Mouse (Mus musculus): ENCODE results near the gene Mfap5. TPM values are rescaled to one million over a fixed set of nuclear protein-coding genes. Genes with fewer than 3 reads are reported as not detected.
"Not testable (repeated sequence)": the region's sequence is repeated elsewhere in the genome, so short reads cannot be mapped to it uniquely, and the experiment has no call there.

Gene Mfap5
- polyA plus RNA-seq, 1 experiment from 2014 or later: 3.1 TPM

DNA sequence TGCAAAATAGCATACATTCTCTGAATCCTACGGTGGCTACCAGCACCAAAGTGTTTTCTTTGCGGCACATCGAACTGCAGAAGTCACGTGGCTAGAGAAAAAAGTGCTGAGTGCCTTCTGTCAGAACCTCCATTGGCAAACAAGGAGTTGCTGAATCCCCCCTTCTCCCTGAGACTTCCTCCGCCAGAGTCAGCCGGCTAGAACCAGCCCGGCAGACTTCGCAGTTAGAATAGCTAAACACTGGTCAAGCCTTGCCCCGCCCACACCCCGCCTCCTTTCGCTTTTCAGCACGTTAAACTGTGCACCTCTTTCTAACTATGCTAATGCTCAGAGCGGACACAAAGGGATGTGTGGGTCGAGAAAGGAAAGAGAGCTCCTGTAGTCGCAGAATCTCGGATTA is 14.1 kb upstream of the Mfap5 start:
- peak overlapping the region; percentile 33 for H3K4me3 ChIP-seq
- H3K4me1 ChIP-seq: peaks cover 36% of the 10 kb centered on the region
- peak; percentile 85 for ATAC-seq (ENCODE audit: insufficient number of reproducible peaks, insufficient read depth, low FRiP score, low TSS enrichment)
- H3K27ac ChIP-seq: peak overlapping the region; percentile 94
- 0% methylated on average over 16 of the region's 16 CpGs for WGBS
- no peaks in the 10 kb centered on the region for H3K9me3 ChIP-seq
- no peaks in the 10 kb centered on the region for H3K36me3 ChIP-seq
- H3K4me2 ChIP-seq (replicated peaks): peak overlapping the region; percentile 57
- no peaks in the 10 kb centered on the region for H3K27me3 ChIP-seq
- H3K9ac ChIP-seq: peak overlapping the region; percentile 39; the same call in 1 of the 2 replicates

DNA sequence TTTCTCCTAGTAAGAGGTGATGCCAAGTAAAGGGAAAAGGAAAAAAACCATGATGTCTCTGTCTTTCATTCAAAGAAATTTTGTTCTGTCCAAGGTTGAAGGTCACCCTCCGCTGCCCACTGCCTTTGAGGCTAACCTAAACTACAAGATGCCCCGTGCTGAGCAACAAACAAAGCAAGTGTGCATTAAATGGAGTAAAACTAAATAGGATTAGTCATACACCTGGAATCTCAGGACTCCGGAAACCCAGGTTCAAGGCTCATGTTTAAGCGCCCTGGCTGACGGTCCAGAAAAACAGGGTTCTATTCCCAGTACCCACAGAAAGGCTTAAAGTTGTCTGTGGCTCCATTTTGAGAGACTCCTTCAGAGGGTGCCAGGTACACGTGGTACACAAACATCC is 13.2 kb upstream of the Mfap5 start:
- Histone ChIP-seq H3K9me3 (no peaks in the 10 kb centered on the region), H3K4me3 (no peak overlapping the region), H3K36me3 (no peaks in the 10 kb centered on the region), H3K4me1 (peaks cover 36% of the 10 kb centered on the region), H3K4me2 (replicated peaks) (peak overlapping the region; percentile 57), H3K9ac (0 out of 2 replicates have a peak overlapping the region, but pooled peaks have one; percentile 39), H3K27me3 (no peaks in the 10 kb centered on the region), H3K27ac (peak overlapping the region; percentile 94; the same call in 1 of the 2 replicates)
- WGBS: 16% methylated on average over 6 of the region's 6 CpGs
- no peak for ATAC-seq (ENCODE audit: insufficient number of reproducible peaks, insufficient read depth, low FRiP score, low TSS enrichment)

DNA sequence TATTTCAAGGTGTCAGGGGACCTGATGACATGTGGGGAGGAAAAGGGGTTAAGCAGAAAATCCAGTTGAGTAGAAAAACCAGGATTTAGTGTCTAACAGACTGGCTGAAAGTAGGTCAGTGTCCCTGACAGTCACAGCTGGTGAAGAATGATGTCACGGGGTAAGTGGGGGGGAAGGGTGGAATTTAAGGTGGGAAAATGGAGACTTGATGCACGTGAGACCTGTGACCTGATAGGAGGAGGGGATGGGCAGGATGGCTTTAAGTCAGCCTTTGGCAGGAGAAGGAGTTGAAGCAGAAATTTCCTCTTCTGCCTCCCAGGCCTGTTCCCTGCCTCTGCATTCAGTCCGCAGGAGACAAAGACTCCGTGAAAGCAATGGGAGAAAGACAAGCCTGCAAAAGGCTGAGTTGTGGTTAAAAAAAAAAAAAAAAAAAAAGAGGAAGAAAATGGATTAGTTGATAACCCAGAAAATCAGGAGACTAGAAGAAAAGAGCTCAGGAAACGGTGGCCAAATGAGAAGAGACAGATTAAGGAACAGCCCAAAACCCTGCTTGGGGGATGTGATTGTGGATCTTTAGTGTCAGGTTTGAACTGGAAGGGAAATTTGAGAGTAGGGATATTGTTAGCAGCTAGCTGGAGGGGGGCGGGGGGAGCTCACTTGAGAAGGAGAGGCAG is 11.7 kb upstream of the Mfap5 start:
- H3K4me3 ChIP-seq: no peak overlapping the region
- H3K4me2 ChIP-seq (replicated peaks): no peak overlapping the region
- H3K27ac ChIP-seq: peak overlapping the region; percentile 84; the same call in 1 of the 2 replicates
- H3K9ac ChIP-seq: no peak overlapping the region
- H3K4me1 ChIP-seq: peaks cover 36% of the 10 kb centered on the region
- H3K27me3 ChIP-seq: no peaks in the 10 kb centered on the region
- H3K36me3 ChIP-seq: no peaks in the 10 kb centered on the region
- ATAC-seq (ENCODE audit: insufficient number of reproducible peaks, insufficient read depth, low FRiP score, low TSS enrichment): no peak
- H3K9me3 ChIP-seq: no peaks in the 10 kb centered on the region
- WGBS: 24% methylated on average over 6 of the region's 6 CpGs

DNA sequence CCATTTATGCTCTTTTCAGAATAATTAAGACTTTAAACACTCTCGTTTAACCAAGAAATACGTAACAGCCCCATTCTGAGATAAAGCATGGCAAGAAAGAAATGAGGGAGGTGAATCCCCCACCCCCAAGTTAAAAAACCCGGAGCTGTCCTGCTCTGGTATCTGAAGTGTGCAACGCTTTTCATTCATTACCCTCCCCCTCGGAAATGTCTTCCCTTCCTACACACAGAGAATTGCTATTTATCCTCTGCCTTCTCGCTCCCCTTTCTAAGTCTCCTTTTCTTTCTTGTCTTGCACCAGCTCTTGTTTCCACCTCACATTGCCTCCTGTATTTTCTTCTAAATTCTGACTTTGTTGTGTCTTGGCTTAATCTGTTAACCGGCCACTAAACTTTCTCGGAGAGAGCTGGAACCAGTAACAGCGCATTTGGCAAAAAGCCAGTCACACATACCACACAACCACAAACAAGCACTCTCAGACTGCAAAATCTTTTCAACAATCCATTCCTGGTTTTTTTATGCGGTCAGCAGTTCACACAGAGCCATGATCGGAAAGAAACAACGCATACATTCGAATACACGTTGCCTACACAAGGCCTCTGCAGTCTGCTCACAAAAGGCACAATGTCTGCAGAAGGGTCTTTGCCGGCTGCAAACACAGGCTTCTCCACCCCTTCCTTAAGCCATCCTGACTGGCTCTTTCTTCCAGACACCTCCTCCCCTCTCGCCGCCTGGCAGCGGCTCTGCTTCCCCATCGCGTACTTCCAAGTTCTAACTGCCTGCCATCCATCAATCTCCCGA is 10.4 kb upstream of the Mfap5 start:
- H3K9me3 ChIP-seq: no peaks in the 10 kb centered on the region
- 0 out of 2 replicates have a peak overlapping the region, but pooled peaks have one; percentile 10 for H3K9ac ChIP-seq
- H3K27me3 ChIP-seq: no peaks in the 10 kb centered on the region
- H3K4me3 ChIP-seq: no peak overlapping the region
- 6% methylated on average over 21 of the region's 21 CpGs for WGBS
- peak; percentile 62 for ATAC-seq (ENCODE audit: insufficient number of reproducible peaks, insufficient read depth, low FRiP score, low TSS enrichment)
- H3K4me2 ChIP-seq (replicated peaks): peak overlapping the region; percentile 40
- peak overlapping the region; percentile 84 for H3K27ac ChIP-seq
- H3K36me3 ChIP-seq: no peaks in the 10 kb centered on the region
- H3K4me1 ChIP-seq: peaks cover 36% of the 10 kb centered on the region

DNA sequence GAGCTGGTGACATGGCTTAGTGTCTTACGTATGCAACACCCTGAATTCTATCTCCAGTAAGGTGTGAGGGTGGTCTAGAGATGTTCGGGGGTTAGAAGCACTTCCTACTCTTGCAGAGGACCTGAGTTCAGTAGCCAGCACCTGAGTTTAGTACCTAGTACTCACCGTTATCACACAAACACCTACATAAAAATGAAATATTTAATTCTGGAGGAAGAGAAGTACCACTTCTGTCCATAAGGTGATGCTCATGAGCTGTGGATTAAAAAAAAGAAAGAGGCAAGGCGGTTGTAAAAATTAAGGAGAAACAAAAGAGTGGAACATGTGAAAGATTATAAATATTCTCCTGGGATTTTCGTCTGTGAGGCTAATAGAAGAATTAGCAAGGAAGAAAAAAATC is 9.1 kb upstream of the Mfap5 start:
- Histone ChIP-seq H3K4me1 (peaks cover 32% of the 10 kb centered on the region), H3K4me3 (no peak overlapping the region), H3K4me2 (replicated peaks) (no peak overlapping the region), H3K9me3 (no peaks in the 10 kb centered on the region), H3K36me3 (no peaks in the 10 kb centered on the region), H3K9ac (no peak overlapping the region), H3K27ac (peak overlapping the region; percentile 84; the same call in 1 of the 2 replicates), H3K27me3 (no peaks in the 10 kb centered on the region)
- ATAC-seq (ENCODE audit: insufficient number of reproducible peaks, insufficient read depth, low FRiP score, low TSS enrichment): no peak
- WGBS: 34% methylated on average over 5 of the region's 5 CpGs

DNA sequence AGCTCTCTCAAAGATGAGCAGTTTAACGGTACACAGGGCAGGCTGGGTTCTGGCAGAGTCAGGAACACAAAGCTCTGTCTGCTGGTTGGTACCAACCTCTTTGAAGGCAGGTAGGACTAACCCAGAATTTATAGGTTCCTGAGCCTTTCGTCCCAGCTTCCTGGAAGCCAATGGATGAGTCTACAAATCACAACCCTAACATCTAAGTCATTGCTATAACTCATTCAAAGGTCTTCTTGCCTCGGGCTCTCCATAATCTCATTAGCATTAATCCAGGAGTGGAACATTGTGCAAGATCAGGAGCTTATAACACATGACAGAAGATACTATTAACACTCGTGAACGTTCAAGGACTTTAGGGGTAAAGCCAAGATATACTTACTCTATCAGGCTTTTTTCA is 7.0 kb upstream of the Mfap5 start, which contains the start of gene Rimklb:
Gene Rimklb, minus strand, starts transcription at position 101 of the 400 bp plus-strand sequence.
- Histone ChIP-seq H3K36me3 (no peaks in the 10 kb centered on the region), H3K27ac (no peak within 1 kb of the TSS), H3K9me3 (no peaks in the 10 kb centered on the region), H3K4me3 (no peak within 1 kb of the TSS), H3K4me1 (peaks cover 21% of the 10 kb centered on the region), H3K27me3 (no peaks in the 10 kb centered on the region), H3K4me2 (replicated peaks) (no peak within 1 kb of the TSS), H3K9ac (no peak within 1 kb of the TSS)
- ATAC-seq (ENCODE audit: insufficient number of reproducible peaks, insufficient read depth, low FRiP score, low TSS enrichment): no peak
- WGBS: 71% methylated on average over 5 of the region's 5 CpGs

DNA sequence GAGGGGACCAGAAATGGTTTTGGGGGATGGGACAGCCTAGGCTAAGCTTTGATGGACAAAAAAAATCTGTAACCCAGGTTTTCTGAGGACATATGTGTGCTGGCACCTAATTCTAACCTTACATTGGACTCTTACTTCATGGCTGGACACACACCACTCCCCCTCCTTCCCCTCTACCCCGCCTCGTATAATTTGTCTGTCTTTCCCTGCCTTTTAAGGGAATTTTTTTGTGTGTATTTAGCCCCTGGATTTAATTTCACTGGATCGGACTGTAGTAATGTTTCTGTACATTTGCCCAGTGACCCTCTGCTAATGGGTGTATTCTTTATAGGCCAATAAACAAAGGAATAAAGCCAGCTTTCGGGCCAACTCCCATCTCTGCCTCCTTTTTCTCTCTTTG is 604 bp upstream of the Mfap5 start:
- Histone ChIP-seq H3K4me3 (no peak overlapping the region), H3K4me1 (0 out of 2 replicates have a peak, but pooled peaks cover 5% of the 10 kb centered on the region), H3K27ac (no peak overlapping the region), H3K9me3 (no peaks in the 10 kb centered on the region), H3K27me3 (no peaks in the 10 kb centered on the region), H3K36me3 (no peaks in the 10 kb centered on the region), H3K9ac (no peak overlapping the region), H3K4me2 (replicated peaks) (no peak overlapping the region)
- ATAC-seq (ENCODE audit: insufficient number of reproducible peaks, insufficient read depth, low FRiP score, low TSS enrichment): no peak
- 51% methylated on average over 4 of the region's 4 CpGs for WGBS

DNA sequence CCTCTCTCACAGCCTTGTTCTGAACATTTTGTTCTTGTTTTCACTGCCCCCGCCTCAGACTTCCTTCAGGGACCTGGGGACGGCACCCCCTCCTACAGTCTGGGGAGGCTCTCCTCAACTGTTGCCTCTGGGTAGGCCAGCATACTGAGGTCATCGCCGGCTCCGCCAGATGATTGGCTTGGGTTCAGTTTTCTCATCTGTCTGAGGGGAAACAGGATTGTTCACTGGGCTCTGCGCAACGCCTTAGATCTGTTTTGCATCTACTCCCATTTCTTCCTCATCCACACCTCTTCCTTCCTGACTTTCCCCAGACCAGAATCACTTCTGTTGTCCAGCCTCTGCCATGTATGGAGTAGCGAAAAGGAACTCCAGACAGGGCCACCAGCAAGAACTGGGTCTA is 2.8 kb downstream of the Mfap5 start:
- Histone ChIP-seq H3K27ac (no peak overlapping the region), H3K4me2 (replicated peaks) (no peak overlapping the region), H3K9me3 (no peaks in the 10 kb centered on the region), H3K27me3 (no peaks in the 10 kb centered on the region), H3K9ac (no peak overlapping the region), H3K36me3 (no peaks in the 10 kb centered on the region), H3K4me3 (no peak overlapping the region), H3K4me1 (peaks cover 5% of the 10 kb centered on the region; the same call in 1 of the 2 replicates)
- 68% methylated on average over 8 of the region's 8 CpGs for WGBS
- ATAC-seq (ENCODE audit: insufficient number of reproducible peaks, insufficient read depth, low FRiP score, low TSS enrichment): 0 out of 2 replicates have a peak, but pooled peaks have one; percentile 67

DNA sequence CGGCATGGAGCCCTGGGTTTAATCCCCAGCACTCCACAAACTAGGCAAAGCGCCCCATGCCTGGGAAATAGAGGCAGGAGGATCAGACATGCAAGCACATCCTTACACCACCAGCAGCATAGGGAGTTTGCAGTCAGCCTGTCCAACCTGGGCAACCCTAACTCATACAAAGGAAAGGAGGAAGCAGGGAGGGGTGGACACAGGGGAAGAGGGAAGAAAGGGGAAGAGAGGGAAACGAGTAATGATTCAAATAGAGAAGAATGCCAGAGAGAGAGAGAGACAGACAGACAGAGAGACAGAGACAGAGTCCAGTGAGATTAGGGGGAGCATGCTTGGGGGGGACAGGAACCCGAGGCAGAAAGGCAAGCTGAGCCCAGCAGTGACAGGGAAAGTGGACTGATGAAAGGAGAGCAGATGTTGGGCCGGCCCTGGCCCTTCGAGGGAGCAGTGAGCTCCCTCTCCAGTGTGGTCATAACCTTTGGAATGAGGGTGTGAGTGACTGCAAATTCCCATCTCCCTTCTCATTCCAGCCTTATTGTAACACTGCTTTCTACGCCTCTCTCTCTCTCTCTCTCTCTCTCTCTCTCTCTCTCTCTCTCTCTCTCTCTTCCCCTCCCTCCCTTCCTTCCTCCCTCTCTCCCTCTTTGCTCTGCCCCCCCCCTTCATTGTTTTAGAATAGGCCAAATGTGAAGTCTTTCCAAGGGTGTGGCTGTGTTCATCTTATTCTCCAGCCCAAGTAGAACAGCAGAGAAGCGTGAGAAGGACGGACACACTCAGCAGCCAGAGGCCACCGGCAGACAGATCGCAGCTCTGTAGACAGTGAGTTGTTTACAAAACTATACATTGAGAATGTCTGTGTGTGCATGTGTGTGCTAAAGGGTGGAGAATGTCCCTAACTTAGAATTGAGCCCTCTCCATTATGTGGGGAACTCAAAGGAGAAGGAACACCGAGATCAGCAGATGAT is 7.6 kb downstream of the Mfap5 start:
- no peak for ATAC-seq (ENCODE audit: insufficient number of reproducible peaks, insufficient read depth, low FRiP score, low TSS enrichment)
- Histone ChIP-seq H3K4me3 (no peak overlapping the region), H3K36me3 (no peaks in the 10 kb centered on the region), H3K9me3 (no peaks in the 10 kb centered on the region), H3K4me1 (peaks cover 5% of the 10 kb centered on the region; the same call in 1 of the 2 replicates), H3K9ac (no peak overlapping the region), H3K4me2 (replicated peaks) (no peak overlapping the region), H3K27me3 (no peaks in the 10 kb centered on the region), H3K27ac (no peak overlapping the region)
- 63% methylated on average over 11 of the region's 12 CpGs for WGBS

DNA sequence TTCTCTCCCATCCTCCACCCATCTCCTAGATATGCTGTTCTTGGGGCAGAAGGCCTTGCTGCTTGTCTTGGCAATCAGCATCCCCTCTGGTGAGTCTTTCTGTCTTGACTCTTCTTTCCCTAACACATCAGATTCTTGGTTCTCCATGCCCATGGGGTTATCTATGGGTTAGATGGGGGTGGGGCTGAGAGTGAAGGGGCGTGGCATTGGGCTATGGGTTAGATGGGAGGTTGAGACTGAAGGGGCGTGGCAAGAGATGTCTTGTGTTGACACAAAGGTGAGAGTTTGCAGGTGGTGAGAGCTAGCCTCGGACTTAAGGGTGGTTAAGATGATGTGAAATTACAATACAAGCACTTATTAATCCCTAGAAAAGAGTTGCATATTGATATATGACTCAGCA is 8.7 kb downstream of the Mfap5 start:
- WGBS: 70% methylated on average over 3 of the region's 3 CpGs
- Histone ChIP-seq H3K36me3 (no peaks in the 10 kb centered on the region), H3K4me1 (no peaks in the 10 kb centered on the region; the same call in 1 of the 2 replicates), H3K27me3 (no peaks in the 10 kb centered on the region), H3K4me2 (replicated peaks) (no peak overlapping the region), H3K9me3 (no peaks in the 10 kb centered on the region), H3K4me3 (no peak overlapping the region), H3K9ac (no peak overlapping the region), H3K27ac (no peak overlapping the region)
- no peak for ATAC-seq (ENCODE audit: insufficient number of reproducible peaks, insufficient read depth, low FRiP score, low TSS enrichment)

DNA sequence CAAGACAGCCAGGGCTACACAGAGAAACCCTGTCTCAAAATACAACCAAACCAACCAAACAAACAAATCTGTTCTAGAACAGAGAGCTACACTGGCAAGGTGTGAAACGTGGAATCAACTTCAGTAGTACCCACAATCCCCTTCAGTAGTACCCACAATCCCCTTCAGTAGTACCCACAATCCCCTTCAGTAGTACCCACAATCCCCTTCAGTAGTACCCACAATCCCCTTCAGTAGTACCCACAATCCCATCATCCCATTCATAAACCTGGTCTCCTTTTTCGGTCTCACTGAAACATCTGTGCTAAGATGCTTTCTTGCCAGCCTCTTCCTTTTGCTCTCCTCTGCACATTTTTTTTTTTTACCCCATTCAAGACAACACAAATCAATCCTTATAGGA is 10.1 kb downstream of the Mfap5 start:
- H3K4me3 ChIP-seq; H3K27me3 ChIP-seq; H3K4me2 ChIP-seq (replicated peaks); H3K9ac ChIP-seq; H3K4me1 ChIP-seq; ATAC-seq (ENCODE audit: insufficient number of reproducible peaks, insufficient read depth, low FRiP score, low TSS enrichment); H3K9me3 ChIP-seq; H3K27ac ChIP-seq; H3K36me3 ChIP-seq: not testable (repeated sequence)
- whole genome bisulfite sequencing: 93% methylated on average over 2 of the region's 2 CpGs

Data from embryonic facial prominence, embryonic 12.5 days (tissue).